Mouse (Mus musculus): ENCODE data around the gene Retnlg.

- TF ChIP-seq POLR2A (IDR thresholded peaks at IDR 0.05; ENCODE audit: extremely low read depth, insufficient read depth, low read length) (no peak), CTCF (IDR thresholded peaks at IDR 0.05; ENCODE audit: low read depth, low read length) (no peak)
Observed at GRCm38 (mm10) chr16:48911184-48911583, 38.8 kb downstream of the Retnlg start.
